Mouse (Mus musculus): ENCODE measurements at regions not wholly inside any gene's neighbourhood (a gene's known extent, or its start where the extent isn't known, plus 50 kb on each side); places are given as distances from the start of the nearest gene placed in this dataset.

DNA sequence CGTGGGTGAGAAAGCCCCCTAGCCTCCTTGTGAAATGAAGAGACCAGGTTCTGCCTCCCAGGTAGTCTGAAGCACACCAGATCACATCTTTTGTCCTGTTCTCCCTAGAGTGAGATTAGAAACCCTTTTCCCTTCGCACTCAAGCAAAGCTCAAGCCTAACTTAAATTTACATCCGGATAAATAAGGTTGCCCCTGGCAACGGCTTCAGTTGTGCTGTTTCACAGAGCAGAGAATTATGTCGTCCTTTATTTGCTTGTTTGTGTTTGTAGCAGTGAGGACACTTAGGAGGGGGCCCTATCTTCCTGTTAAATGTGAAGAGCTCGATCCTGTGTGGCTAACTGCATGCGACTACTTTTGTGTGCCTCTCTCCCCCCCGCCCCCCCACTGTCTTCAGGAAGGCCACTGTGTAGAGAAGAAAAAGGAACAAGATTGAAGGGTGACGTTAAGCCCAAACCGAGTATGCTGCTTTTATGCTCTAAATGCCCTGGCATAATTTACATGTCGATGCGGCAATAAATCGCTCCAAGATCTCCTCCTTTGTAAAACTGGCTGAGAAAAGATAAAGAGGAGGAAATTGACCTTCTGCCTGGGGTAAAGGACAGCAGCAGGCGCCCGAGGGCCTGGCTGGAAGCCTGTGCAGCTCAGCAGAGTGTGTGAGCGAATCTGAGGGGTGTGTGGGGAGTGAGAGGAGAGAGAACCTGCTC, 439.9 kb downstream of the Prdm2 start:
- no peaks in the 10 kb centered on the region for H3K36me3 ChIP-seq (ENCODE audit: insufficient read depth, low read length)
- no peaks in the 10 kb centered on the region for H3K9me3 ChIP-seq (ENCODE audit: low read length)
- 4% methylated on average over 16 of the region's 16 CpGs for WGBS
- no peak for TF ChIP-seq CTCF (IDR thresholded peaks at IDR 0.05; ENCODE audit: low read depth)
- no peak overlapping the region for H3K4me3 ChIP-seq (ENCODE audit: low read length)
- ATAC-seq: peak; percentile 67
- H3K27me3 ChIP-seq (ENCODE audit: insufficient read depth, low read length): no peaks in the 10 kb centered on the region
- no peak overlapping the region for H3K9ac ChIP-seq (replicated peaks; ENCODE audit: low read length)
- DNase-seq (ENCODE audit: low spot score): peak; percentile 64
- H3K4me2 ChIP-seq (ENCODE audit: low read depth, low read length): peak overlapping the region; percentile 31; the same call in 1 of the 2 replicates
- H3K4me1 ChIP-seq (ENCODE audit: insufficient read depth, low read length): peaks cover 21% of the 10 kb centered on the region
- H3K27ac ChIP-seq: peak overlapping the region; percentile 84

GRCm38 (mm10) chr4:142771520-142772150, 441.2 kb downstream of the Prdm2 start:
- Histone ChIP-seq H3K27ac (peak overlapping the region; percentile 84; the same call in 1 of the 2 replicates), H3K36me3 (ENCODE audit: insufficient read depth, low read length) (no peaks in the 10 kb centered on the region), H3K9ac (replicated peaks; ENCODE audit: low read length) (no peak overlapping the region; the same call in 1 of the 2 replicates), H3K27me3 (ENCODE audit: insufficient read depth, low read length) (no peaks in the 10 kb centered on the region), H3K4me2 (ENCODE audit: low read depth, low read length) (no peak overlapping the region), H3K4me1 (ENCODE audit: insufficient read depth, low read length) (peaks cover 21% of the 10 kb centered on the region), H3K4me3 (ENCODE audit: low read length) (no peak overlapping the region), H3K9me3 (ENCODE audit: low read length) (no peaks in the 10 kb centered on the region)
- ATAC-seq (no peak), DNase-seq (ENCODE audit: low spot score) (no peak)
- TF ChIP-seq CTCF (IDR thresholded peaks at IDR 0.05; ENCODE audit: low read depth): no peak
- 36% methylated on average over 6 of the region's 6 CpGs for WGBS

GRCm38 (mm10) chr4:142770177-142770576, 442.6 kb downstream of the Prdm2 start:
- no peak for TF ChIP-seq CTCF (IDR thresholded peaks at IDR 0.05; ENCODE audit: low read depth)
- Histone ChIP-seq H3K4me3 (ENCODE audit: low read length) (no peak overlapping the region), H3K27ac (no peak overlapping the region), H3K9ac (replicated peaks; ENCODE audit: low read length) (no peak overlapping the region), H3K4me1 (ENCODE audit: insufficient read depth, low read length) (peaks cover 21% of the 10 kb centered on the region), H3K27me3 (ENCODE audit: insufficient read depth, low read length) (no peaks in the 10 kb centered on the region), H3K4me2 (ENCODE audit: low read depth, low read length) (no peak overlapping the region), H3K9me3 (ENCODE audit: low read length) (no peaks in the 10 kb centered on the region), H3K36me3 (ENCODE audit: insufficient read depth, low read length) (no peaks in the 10 kb centered on the region)
- 15% methylated on average over 8 of the region's 8 CpGs for WGBS
- ATAC-seq (no peak), DNase-seq (ENCODE audit: low spot score) (peak; percentile 25)

DNA sequence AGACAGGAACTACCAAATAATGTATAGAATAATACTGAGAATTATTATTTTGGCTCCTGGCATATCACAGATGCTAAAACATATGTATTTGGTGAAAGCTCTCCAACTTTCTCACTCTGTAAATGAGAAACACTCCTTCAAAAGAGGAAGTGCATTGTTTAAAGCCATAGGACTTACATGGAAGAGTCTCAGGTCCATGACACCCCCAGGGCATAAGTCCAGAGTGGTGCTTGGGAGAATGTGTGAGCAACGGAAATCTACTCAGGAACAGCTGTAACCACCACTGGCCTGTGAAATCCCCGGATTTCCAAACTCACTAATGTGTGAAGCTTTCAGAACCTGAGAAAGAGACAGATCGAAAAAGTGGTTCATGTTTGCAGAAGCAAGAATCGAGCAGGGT, 445.1 kb downstream of the Prdm2 start:
- no peak for DNase-seq (ENCODE audit: low spot score)
- WGBS: 58% methylated on average over 4 of the region's 4 CpGs
- Histone ChIP-seq H3K4me2 (ENCODE audit: low read depth, low read length) (no peak overlapping the region), H3K4me1 (ENCODE audit: insufficient read depth, low read length) (peaks cover 8% of the 10 kb centered on the region), H3K27ac (no peak overlapping the region), H3K27me3 (ENCODE audit: insufficient read depth, low read length) (no peaks in the 10 kb centered on the region), H3K36me3 (ENCODE audit: insufficient read depth, low read length) (no peaks in the 10 kb centered on the region), H3K9me3 (ENCODE audit: low read length) (no peaks in the 10 kb centered on the region), H3K9ac (replicated peaks; ENCODE audit: low read length) (no peak overlapping the region), H3K4me3 (ENCODE audit: low read length) (no peak overlapping the region)
- ATAC-seq: no peak
- no peak for TF ChIP-seq CTCF (IDR thresholded peaks at IDR 0.05; ENCODE audit: low read depth)

- Histone ChIP-seq H3K4me1 (ENCODE audit: insufficient read depth, low read length) (no peaks in the 10 kb centered on the region), H3K36me3 (ENCODE audit: insufficient read depth, low read length) (no peaks in the 10 kb centered on the region), H3K4me3 (ENCODE audit: low read length) (no peak overlapping the region), H3K4me2 (ENCODE audit: low read depth, low read length) (no peak overlapping the region), H3K27ac (no peak overlapping the region), H3K27me3 (ENCODE audit: insufficient read depth, low read length) (no peaks in the 10 kb centered on the region), H3K9ac (replicated peaks; ENCODE audit: low read length) (no peak overlapping the region), H3K9me3 (ENCODE audit: low read length) (no peaks in the 10 kb centered on the region)
- 83% methylated on average over 8 of the region's 8 CpGs for WGBS
- DNase-seq (ENCODE audit: low spot score): no peak
- no peak for ATAC-seq
- no peak for TF ChIP-seq CTCF (IDR thresholded peaks at IDR 0.05; ENCODE audit: low read depth)
Measured at GRCm38 (mm10) chr4:142761577-142761976, 451.2 kb downstream of the Prdm2 start.

DNA sequence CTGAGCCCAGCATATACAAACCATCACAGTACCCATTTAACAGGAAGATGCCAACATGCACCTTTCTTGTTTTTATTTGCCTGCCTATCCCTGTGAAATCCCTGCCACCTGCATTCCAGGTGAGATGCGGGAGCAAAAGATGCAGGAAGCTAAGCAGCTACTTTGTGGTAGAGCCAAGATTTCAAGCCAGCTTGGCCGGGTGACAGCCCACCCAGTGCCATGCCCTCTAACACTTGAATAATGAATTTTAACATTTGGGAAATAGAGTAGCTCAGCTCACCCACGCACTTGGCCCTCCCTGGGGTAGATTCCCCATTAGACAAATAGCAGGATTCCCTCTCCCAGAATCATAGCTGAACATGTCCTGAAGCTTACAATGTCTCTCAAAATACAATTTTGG, 454.7 kb downstream of the Prdm2 start:
- ATAC-seq: no peak
- DNase-seq (ENCODE audit: low spot score): no peak
- Histone ChIP-seq H3K4me3 (ENCODE audit: low read length) (no peak overlapping the region), H3K9ac (replicated peaks; ENCODE audit: low read length) (no peak overlapping the region), H3K27me3 (ENCODE audit: insufficient read depth, low read length) (no peaks in the 10 kb centered on the region), H3K9me3 (ENCODE audit: low read length) (no peaks in the 10 kb centered on the region), H3K4me2 (ENCODE audit: low read depth, low read length) (no peak overlapping the region), H3K4me1 (ENCODE audit: insufficient read depth, low read length) (no peaks in the 10 kb centered on the region), H3K36me3 (ENCODE audit: insufficient read depth, low read length) (no peaks in the 10 kb centered on the region), H3K27ac (no peak overlapping the region)
- WGBS: 65% methylated on average over 3 of the region's 3 CpGs
- TF ChIP-seq CTCF (IDR thresholded peaks at IDR 0.05; ENCODE audit: low read depth): no peak

DNA sequence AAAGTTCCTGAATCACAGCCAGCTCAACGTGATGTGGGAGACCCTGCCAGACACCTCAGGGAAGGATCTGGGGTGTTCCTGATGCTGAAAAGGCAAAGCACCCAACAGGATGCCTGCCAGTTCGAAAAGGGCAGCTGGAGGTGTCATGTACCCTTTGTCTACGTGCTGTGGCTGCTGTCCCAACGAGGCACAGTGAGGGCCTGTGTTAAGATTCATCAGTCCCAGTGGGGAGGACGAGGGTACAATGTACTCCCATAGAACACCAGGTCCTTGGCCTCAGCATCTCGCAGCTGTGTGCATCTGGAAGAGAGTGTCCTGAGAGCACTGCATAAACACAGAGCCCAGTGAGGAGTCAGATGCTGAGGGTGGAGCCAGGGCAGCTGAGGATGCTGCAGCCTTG, 456.5 kb downstream of the Prdm2 start:
- TF ChIP-seq CTCF (IDR thresholded peaks at IDR 0.05; ENCODE audit: low read depth): no peak
- ATAC-seq: peak; percentile 55; the same call in 1 of the 2 replicates
- H3K4me1 ChIP-seq (ENCODE audit: insufficient read depth, low read length): no peaks in the 10 kb centered on the region
- H3K4me3 ChIP-seq (ENCODE audit: low read length): no peak overlapping the region
- H3K27ac ChIP-seq: no peak overlapping the region
- H3K4me2 ChIP-seq (ENCODE audit: low read depth, low read length): no peak overlapping the region
- H3K27me3 ChIP-seq (ENCODE audit: insufficient read depth, low read length): no peaks in the 10 kb centered on the region
- H3K9me3 ChIP-seq (ENCODE audit: low read length): no peaks in the 10 kb centered on the region
- WGBS: 34% methylated on average over 6 of the region's 6 CpGs
- no peak for DNase-seq (ENCODE audit: low spot score)
- no peaks in the 10 kb centered on the region for H3K36me3 ChIP-seq (ENCODE audit: insufficient read depth, low read length)
- H3K9ac ChIP-seq (replicated peaks; ENCODE audit: low read length): no peak overlapping the region

Measured in hindbrain, postnatal 0 days (tissue).